Mouse (Mus musculus) olfactory bulb, adult 2 months (tissue): Measurements from ENCODE around the gene H2-Q1. TPM values are rescaled to one million over a fixed set of nuclear protein-coding genes. Genes with fewer than 3 reads are reported as not detected.
"Not testable (repeated sequence)": the region's sequence is repeated elsewhere in the genome, so short reads cannot be mapped to it uniquely, and the experiment has no call there.

Experiments used
- H3K27ac ChIP-seq: fragments of 200-500 bp; 2 replicates; pipeline ENCODE4 v1.5.1; 2012; ENCODE audit warnings: low read depth, low read length; ENCODE audit not compliant: insufficient read depth
- H3K4me1 ChIP-seq: fragments of 200-500 bp; 2 replicates; pipeline ENCODE4 v1.6.1; 2012; ENCODE audit warnings: low read length; ENCODE audit not compliant: control insufficient read depth, insufficient read depth
- H3K4me3 ChIP-seq: fragments of 200-500 bp; 2 replicates; pipeline ENCODE4 v1.5.1; 2012; ENCODE audit warnings: mild to moderate bottlenecking, low read depth, low read length, moderate library complexity; ENCODE audit not compliant: insufficient read depth
- CTCF ChIP-seq: fragments of 200-500 bp; IDR thresholded peaks from 2 replicates; pipeline ENCODE4 v1.5.1; 2012; ENCODE audit warnings: low read depth, mild to moderate bottlenecking, low read length, moderate library complexity; ENCODE audit not compliant: insufficient read depth
- POLR2A ChIP-seq: fragments of 200-500 bp; IDR thresholded peaks from 2 replicates; pipeline ENCODE4 v1.6.1; 2012; ENCODE audit warnings: mild to moderate bottlenecking, low read depth, low read length, moderate library complexity; ENCODE audit not compliant: insufficient read depth
- WGBS: fragments of 180-500 bp; shearing (Covaris S2); methylation state at CpG from one replicate; pipeline ENCODE4 v1.1.7; 2018; 5-methylcytosine and 5-hydroxymethylcytosine counted together
- polyA plus RNA-seq: library from polyadenylated mRNA; stranded (reverse); fragments of >200 nt; gene quantifications from 2 replicates; pipeline ENCODE4 v1.2.4, GENCODE M21; 2012; ENCODE audit warnings: low replicate concordance; ENCODE audit not compliant: missing spikeins, insufficient read depth, insufficient read length

Gene H2-Q1
- polyA plus RNA-seq, 1 experiment, result not detected

- WGBS, result 21% methylated on average over 13 of the region's 13 CpGs
- H3K4me3 ChIP-seq, result no peak overlapping the region
- TF ChIP-seq CTCF (peak; percentile 84), POLR2A (no peak)
- peaks cover 5% of the 10 kb centered on the region; the same call in 1 of the 2 replicates for H3K4me1 ChIP-seq
- no peak overlapping the region for H3K27ac ChIP-seq
Measured at GRCm38 (mm10) chr17:35301645-35302258, 18.5 kb upstream of the H2-Q1 start.

- H3K4me1 ChIP-seq, result peaks cover 5% of the 10 kb centered on the region; the same call in 1 of the 2 replicates
- no peak overlapping the region for H3K4me3 ChIP-seq
- no peak for TF ChIP-seq CTCF
- no peak for TF ChIP-seq POLR2A
- H3K27ac ChIP-seq, result no peak overlapping the region
- WGBS, result 79% methylated on average over 2 of the region's 2 CpGs
Measured at GRCm38 (mm10) chr17:35303271-35303670, 16.9 kb upstream of the H2-Q1 start.

GRCm38 (mm10) chr17:35303756-35304350 lies 16.4 kb upstream of the H2-Q1 start:
- 85% methylated on average over 10 of the region's 10 CpGs for WGBS
- H3K27ac ChIP-seq, result no peak overlapping the region
- H3K4me3 ChIP-seq, result no peak overlapping the region
- TF ChIP-seq CTCF (no peak), POLR2A (no peak)
- peaks cover 5% of the 10 kb centered on the region; the same call in 1 of the 2 replicates for H3K4me1 ChIP-seq

- no peak overlapping the region for H3K27ac ChIP-seq
- 78% methylated on average over 6 of the region's 6 CpGs for WGBS
- TF ChIP-seq POLR2A (no peak), CTCF (no peak)
- no peak overlapping the region for H3K4me3 ChIP-seq
- H3K4me1 ChIP-seq, result peaks cover 5% of the 10 kb centered on the region; the same call in 1 of the 2 replicates
Measured at GRCm38 (mm10) chr17:35304478-35304877, 15.7 kb upstream of the H2-Q1 start.

- not testable (repeated sequence) for H3K27ac ChIP-seq, H3K4me3 ChIP-seq, H3K4me1 ChIP-seq
- WGBS, result 85% methylated on average over 8 of the region's 8 CpGs
Measured at GRCm38 (mm10) chr17:35304921-35305320, 15.3 kb upstream of the H2-Q1 start.

- no peak overlapping the region for H3K4me3 ChIP-seq
- H3K27ac ChIP-seq, result no peak overlapping the region
- peaks cover 10% of the 10 kb centered on the region for H3K4me1 ChIP-seq
- TF ChIP-seq CTCF (no peak), POLR2A (no peak)
Measured at GRCm38 (mm10) chr17:35318671-35319070, 1.5 kb upstream of the H2-Q1 start.

GRCm38 (mm10) chr17:35325124-35325523 lies 4.9 kb downstream of the H2-Q1 start:
- 76% methylated on average over 1 of the region's 1 CpGs for WGBS
- H3K4me3 ChIP-seq, result not testable (repeated sequence)

GRCm38 (mm10) chr17:35326000-35326399 lies 5.8 kb downstream of the H2-Q1 start:
- not testable (repeated sequence) for H3K4me1 ChIP-seq, H3K4me3 ChIP-seq, H3K27ac ChIP-seq

More at GRCm38 (mm10) chr17:35325124-35325523, 4.9 kb downstream of the H2-Q1 start:
- not testable (repeated sequence) for H3K27ac ChIP-seq
- peaks cover 10% of the 10 kb centered on the region for H3K4me1 ChIP-seq

- 58% methylated on average over 3 of the region's 3 CpGs for WGBS
- H3K4me1 ChIP-seq, H3K27ac ChIP-seq, H3K4me3 ChIP-seq: not testable (repeated sequence)
Measured at GRCm38 (mm10) chr17:35329714-35330113, 9.5 kb downstream of the H2-Q1 start.

- H3K27ac ChIP-seq, H3K4me3 ChIP-seq, H3K4me1 ChIP-seq: not testable (repeated sequence)
- whole genome bisulfite sequencing, result 71% methylated on average over 6 of the region's 6 CpGs
Measured at GRCm38 (mm10) chr17:35331546-35331945, 11.3 kb downstream of the H2-Q1 start.
